Mouse (Mus musculus): Measurements from ENCODE around the gene Hivep3.

The Hivep3 gene

DNA sequence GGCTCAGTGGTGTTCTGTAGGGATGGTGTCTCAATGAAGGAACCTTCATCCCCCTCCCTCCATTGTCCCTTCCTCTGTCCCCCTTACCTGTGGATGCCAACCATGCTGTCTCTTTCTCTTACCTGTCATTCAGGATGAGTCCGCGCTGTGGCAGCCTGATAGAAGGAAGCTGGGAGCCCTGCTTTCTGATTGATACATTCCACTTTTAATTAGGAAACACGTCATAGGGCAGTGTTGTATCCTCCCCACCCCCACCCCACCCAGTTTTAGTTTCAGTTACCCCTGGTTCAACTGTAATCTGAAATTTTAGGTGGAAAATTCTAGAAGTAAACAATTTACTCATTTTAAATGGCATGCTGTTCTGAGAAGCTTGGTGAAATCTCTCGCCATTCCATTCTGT, 173.5 kb downstream of the Hivep3 start:
- DNase-seq (ENCODE audit: low read depth): no peak

DNA sequence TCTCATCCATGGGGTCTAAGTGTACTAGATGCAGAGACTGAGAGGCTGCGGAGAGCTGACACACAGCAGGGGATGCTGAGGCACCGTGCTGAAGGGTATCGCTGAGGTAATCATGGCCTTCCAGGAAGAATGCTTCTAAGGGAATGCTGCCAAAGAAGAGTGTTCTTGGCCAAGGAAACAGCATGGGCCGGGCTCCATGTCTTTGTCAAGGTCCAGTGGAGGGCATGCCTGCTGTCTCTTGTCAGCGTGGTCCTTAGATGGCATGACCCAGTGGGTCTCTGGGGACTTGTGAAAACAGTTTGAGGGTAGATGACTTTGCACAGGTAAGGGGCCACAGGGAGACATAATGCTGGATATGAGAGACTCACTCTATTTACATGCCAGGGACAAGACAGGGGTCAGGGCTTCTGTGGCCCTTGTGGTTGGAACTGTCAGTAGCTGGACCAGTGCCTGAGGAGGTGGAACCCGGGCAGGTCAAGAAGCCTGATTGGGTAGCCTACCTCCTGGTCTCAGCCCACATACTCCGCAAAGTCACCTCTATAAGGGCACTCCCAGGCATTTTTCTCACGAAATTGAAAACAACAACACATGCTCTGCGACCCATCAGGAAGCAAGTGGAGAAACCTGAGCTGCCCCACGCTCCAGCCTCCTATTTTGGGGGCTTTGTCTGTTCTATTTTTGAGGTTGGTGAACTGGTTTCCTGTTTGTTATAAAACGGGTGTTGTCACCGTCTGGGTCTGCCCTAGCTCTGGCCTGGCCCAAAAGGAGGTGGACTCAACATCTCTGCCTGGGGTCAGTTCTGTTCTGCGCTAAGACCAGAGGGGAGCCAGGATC, 177.7 kb downstream of the Hivep3 start:
- DNase-seq (ENCODE audit: low read depth): no peak

DNA sequence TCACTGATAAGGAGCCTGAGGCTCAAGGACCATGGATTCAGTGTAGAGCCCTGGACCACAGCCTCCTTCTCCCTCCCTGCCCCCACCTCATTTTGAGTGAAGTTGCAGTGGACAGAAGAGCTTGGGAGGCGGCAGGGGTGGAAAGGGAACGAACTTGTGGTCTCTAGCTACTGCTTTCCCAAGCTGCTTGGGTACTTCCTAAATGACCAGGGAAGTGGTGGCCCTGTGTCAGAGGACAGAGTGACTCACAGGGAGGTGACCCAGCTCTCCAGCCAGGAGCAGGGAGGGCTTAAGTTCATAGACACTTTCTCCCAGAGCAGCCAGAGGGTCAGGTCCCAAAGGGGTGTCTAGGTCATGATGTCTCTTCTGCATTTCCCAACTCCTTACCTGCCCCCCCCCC, 178.6 kb downstream of the Hivep3 start:
- DNase-seq (ENCODE audit: low read depth): no peak

DNA sequence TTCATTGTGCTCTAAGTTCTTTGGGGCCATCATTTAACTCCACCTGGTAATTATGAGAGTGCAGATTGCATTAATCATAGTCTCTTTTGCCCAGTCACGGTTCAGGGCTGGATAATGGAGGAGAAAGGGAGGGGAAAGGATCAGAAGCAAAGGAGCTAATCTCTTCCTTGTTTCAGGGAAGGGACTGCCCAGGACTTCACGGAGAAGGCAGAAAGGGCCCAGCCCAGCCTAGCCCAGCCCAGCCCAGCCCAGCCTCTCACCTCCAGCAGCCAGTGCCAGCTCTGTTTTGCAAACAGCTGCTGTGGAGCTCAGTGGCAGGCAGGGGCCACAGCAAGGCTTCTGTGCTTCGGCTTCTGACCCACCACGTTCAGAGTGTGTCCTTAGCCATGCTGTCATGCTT, 180.6 kb downstream of the Hivep3 start:
- DNase-seq (ENCODE audit: low read depth): no peak

DNA sequence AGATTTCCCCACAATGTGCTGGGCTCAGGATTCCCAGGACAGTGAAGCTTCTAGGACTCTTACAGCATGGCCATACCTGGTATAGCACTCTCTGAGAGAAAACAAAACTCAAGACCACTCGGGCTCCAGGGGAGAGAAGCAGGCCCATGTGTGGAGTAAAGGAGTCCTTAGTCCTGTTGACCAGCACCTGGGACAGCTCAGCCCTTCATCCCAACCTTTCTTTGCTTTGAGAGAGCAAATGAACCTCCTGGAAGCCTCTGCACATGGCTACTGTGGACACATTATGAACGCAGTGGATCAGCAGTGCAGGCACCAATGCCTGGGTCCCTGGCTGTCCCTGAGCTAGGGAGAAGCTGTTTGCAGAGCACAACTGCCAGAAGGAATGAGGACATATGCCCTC, 181.5 kb downstream of the Hivep3 start:
- DNase-seq (ENCODE audit: low read depth): no peak

DNA sequence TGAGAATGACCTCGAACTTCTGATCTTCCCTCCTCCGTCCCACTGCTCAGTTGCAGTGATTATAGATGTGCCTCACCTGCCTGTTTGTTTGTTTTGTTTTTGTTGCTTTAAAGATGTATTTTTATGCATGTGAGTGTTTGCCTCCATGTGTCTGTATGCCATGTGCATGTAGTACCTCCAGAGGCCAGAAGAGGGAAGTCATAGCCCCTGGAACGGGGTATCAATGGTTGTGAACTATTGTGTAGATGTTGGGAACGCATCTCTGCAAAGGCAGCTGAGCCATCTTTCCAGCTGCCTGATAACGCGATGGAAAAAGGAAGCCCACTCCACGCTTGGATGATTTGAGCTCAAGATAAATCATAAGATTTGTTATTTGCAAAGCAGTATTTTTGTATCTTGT, 183.9 kb downstream of the Hivep3 start:
- peak; percentile 35 for DNase-seq (ENCODE audit: low read depth)

DNA sequence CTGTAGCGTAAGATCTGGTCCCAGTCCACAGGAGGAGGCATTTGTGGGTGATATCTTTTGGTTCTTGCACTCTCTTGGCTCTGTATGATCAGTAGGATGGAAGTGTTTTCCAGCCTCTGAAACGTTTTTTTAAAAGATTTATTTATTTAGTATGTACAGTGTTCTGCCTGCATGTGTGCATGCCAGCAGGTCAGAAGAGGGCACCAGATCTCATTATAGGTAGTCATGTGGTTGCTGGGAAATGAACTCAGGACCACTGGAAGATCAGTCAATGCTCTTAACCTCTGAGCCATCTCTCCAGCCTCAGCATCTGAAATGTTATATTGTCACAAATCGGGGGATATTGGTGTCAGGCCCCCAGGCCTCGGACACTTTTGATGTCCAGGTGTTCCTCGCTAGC, 185.8 kb downstream of the Hivep3 start:
- no peak for DNase-seq (ENCODE audit: low read depth)

DNA sequence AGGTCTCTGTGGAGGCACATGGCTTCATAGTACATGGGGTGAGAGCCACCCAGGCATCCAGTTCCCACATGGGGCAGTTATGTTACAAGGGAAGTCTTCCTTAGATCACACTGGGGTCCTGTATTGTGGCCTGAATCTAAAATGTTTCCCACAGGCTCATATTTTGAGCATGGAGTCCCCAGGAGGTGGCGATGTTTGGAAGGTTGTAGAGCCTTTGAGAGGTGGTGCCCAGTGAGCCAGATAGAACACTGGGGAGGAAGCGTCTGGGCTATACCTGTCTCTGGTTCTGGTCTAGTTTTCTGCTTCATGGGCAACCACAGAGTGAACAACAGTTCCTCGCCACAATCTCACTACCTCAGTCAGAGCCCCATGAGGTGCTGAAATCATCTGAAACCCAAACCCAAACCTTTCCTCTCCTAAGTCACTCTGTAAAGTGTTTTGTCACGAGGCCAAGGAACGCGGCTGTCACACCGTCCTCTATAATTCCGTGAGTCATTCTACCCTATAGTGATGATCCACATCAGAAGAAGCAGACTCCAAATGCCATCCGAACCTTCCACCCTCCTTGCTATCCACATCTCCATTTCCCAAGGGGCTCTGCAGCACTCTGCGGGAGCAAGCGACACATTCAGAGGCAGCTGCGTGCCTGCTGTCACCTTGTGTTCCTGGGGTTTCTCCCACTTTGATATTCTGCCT, 187.6 kb downstream of the Hivep3 start:
- DNase-seq (ENCODE audit: low read depth): peak; percentile 14

DNA sequence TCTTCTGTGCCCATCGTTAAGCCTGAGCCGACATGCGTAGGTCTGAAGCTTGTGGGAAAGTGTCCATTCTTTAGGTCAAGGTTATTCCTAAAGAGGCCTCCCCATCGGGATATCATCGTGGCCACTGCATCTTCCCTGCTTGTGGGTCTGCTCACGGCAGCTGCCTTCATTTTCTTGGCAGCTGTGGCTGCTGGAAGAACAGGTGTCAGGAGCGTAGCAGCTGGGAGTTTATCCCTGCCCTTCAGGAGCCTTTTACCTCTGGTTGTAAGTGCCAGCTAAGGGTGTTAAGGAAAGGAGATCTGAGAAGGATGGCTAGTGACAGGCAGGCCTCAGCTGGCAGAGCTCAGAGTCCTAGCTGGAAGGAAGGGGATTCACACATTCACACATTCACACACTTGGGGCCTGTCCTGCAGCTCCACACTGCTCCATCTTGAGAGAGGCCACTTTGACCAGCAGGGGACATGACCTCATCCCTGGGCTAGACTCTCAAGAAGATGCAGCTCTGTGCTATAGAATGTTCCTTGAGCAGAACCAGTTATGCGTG, 188.2 kb downstream of the Hivep3 start:
- no peak for DNase-seq (ENCODE audit: low read depth)

DNA sequence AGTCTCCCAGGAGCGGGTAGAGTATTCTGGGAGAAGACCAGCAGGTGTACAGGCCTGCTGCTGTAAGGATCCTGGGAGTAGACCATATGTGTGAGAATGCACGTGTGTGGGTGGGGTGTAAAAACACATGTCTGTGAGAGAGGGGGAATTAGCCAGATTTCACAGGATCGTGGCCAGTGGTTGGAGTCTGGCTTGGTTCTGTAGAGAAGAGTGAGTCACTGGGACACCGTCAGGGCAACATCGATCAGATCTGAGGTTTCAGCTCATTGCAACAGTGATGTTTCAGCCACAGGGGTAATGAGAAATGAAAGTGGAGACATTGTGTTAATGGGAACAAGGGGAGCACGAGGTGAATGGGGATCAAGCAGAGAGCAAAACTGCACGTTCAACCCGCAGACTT, 189.4 kb downstream of the Hivep3 start:
- DNase-seq (ENCODE audit: low read depth): no peak

DNA sequence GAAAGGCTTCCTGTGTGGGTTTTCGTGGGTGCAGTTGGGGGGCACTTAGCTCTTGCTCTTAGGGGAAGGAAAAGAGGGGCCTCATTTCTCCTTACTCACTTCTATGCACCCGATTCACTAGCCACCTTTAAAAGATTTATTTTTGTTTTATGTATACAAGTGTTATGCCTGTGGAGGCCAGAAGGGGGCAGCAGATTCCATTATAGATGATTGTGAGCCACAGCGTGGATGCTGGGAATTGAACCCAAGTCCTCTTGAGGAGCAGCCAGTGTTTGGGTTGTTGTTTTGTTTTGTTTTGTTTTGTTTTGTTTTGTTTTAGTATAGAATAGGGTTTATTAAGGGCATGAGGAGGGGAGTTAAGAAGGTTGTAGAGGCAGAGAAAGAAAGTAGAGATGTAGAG, 189.8 kb downstream of the Hivep3 start:
- DNase-seq (ENCODE audit: low read depth): peak; percentile 7

DNA sequence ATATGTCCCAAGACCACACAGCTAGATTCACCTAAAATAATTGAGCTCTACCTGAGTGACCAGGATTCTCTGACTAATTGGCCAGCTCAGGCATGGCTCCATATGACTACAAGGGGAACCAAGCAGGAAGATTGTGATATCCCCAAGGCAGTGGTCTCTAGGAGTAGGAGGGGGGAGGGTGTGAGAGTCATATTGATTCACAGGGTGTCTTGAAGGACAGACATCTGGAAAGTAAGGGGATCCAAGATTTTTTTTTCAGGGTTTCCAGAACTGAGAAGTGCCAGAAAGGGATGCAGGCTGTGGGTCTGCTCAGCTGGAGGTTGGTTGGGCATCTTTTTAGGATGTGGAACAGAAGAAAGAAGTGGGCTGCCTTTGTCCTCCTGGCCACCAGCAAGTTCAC, 191.5 kb downstream of the Hivep3 start:
- no peak for DNase-seq (ENCODE audit: low read depth)

DNA sequence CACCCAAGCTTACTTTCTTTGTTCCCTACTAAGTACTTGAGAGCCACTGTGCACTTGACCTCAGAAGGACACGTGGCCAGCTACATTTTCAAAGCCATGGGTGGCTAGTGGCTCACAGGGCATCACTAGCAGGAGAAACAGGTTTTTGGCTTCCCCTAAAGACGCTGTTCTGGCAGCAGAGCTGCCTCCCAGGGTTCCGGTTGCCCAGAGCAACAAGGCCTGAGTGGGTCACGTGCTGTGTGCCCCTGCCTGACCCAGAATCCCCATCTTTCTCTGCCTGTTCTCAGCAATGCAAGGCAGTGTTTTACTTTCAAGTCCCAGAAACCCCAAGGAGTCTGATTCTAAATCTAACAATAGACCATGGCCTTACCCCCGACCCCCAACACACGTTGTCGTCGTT, 198.3 kb downstream of the Hivep3 start:
- DNase-seq (ENCODE audit: low read depth): no peak

DNA sequence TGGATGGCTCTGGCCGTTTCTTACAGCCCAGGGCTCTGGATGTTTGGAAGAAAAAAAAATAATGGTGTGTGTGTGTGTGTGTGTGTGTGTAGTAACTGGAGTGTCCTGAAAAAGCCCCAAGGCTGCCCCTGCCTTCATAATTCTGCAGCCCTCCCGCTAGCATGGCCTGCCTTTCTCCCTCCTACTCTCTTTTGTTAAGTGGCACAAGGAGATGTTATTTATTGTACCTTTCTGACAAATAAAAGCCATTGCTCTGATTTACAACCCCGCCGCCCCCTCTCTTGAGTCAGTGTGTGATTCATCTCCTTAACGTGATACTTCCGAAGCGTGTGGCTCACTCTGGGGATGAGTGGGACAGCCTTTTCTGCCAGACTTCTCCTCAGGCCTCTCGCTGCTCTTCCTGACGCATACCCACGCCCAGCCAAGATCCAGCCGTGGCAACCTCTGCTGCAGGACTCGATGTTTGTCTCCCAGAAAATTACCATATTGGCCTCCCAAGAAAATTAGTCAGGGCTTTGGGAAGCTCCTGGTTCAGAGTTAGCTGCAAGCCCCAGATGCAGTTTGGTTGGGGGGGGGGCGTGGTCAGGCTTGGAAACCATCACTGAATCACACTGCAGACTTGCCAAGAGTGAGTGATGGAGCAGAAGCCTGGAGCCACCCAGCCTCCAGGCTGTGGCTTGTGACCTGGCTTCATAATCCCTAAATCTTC, 199.1 kb downstream of the Hivep3 start:
- DNase-seq (ENCODE audit: low read depth): no peak

DNA sequence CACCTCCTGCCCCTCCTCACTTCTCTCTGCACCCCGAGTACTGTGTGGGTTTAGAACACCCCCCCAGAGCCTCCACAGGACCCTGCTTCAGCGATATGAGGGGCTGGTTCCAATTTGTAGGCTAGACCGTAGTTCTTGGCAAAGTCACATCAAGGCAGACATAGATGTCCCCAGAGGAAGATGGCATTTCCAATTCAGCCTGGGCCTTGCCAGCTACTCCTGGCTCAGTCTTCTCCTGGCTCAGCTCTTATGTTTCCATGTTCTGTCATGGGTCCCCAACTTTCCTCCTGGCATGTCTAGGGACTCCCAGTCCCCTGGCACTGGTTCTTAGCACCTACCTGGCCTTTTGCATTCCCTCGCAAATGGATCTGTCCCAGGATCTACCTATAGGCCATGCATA, 201.3 kb downstream of the Hivep3 start:
- DNase-seq (ENCODE audit: low read depth): no peak

DNA sequence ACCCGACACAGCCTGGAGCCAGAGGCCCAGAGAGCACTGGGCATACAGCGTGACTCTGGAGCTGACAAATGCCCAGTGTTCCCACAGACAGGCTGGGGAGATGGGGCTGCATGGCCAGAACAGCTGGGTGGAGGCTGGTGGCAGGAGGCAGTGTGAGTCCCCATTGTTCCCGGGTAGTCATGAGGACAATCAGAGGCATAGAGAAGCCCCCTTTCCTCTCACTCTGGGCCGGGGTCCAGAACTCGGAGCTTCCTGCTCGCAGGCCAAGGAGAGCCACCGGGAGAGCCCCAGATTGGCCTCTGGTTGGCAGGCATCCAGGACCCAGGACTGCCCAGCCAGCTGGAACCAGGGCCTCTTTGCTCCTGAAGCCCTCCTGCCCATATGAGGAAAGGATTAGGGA, 204.3 kb downstream of the Hivep3 start:
- DNase-seq (ENCODE audit: low read depth): no peak

DNA sequence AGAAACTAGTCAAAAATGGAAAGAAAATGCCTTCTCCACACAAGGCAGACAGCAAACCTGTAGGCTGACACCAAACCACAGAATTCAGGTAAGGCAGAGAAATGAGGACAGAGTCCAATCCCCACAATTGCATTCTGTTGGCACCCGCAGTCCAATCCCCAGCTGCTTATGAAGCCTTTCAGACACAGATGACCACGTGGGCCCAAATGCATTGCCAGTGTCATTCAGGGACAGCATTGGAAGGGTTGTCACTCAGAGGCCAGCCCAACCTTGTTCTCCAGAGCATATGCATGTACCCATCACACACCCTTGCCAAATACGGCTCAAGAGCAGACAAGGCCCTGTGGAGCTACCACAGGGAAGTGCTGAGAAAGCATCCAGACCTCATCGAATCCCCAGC, 204.9 kb downstream of the Hivep3 start:
- DNase-seq (ENCODE audit: low read depth): no peak

DNA sequence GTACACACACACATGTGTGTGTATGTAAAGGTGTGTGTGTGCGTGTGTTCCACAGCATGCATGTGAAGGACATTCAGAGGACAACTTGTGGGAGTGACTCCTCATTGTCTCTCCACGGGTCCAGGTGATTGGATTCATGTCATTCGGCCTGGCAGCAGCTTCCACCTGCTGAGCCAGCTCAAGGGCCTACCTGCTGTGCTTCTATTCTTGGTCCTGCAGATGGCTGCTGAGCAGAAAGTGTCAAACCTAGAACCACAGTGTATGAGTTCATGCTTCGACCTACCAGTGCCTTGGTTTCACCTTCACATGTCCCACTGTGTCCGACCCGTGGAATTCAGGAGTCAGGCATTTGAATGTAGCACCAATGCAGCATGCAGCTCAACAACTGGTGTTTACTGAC, 206.2 kb downstream of the Hivep3 start:
- DNase-seq (ENCODE audit: low read depth): no peak

DNA sequence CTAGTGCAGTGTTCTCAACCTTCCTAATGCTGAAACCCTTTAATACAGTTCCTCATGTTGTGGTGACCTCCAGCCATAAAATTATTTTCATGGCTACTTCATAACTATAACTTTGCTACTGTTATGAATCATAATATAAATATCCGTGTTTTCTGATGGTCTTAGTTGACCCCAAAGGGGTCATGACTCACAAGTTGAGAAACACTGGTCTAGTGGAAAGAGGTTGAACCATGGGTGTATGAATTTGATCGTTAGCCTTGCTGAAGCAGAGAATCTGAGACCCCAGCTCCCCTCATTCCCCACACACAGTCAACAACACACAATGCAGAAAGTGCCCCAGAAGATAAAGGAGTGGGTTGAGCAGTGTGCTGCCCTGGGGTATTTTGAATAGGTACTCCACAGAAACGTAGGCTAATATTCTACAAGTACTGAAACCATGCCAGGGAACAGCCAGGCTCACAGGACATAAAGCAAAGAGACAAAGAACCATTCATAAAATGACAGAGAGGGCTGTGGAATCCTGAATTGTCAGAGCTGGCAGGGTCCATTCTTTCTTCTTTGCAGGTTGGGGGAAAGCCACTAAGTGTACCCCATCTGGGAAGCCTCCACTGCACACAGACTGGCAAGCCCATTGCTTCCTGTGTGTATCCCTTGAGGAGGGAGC, 212.8 kb downstream of the Hivep3 start:
- no peak for DNase-seq (ENCODE audit: low read depth)

DNA sequence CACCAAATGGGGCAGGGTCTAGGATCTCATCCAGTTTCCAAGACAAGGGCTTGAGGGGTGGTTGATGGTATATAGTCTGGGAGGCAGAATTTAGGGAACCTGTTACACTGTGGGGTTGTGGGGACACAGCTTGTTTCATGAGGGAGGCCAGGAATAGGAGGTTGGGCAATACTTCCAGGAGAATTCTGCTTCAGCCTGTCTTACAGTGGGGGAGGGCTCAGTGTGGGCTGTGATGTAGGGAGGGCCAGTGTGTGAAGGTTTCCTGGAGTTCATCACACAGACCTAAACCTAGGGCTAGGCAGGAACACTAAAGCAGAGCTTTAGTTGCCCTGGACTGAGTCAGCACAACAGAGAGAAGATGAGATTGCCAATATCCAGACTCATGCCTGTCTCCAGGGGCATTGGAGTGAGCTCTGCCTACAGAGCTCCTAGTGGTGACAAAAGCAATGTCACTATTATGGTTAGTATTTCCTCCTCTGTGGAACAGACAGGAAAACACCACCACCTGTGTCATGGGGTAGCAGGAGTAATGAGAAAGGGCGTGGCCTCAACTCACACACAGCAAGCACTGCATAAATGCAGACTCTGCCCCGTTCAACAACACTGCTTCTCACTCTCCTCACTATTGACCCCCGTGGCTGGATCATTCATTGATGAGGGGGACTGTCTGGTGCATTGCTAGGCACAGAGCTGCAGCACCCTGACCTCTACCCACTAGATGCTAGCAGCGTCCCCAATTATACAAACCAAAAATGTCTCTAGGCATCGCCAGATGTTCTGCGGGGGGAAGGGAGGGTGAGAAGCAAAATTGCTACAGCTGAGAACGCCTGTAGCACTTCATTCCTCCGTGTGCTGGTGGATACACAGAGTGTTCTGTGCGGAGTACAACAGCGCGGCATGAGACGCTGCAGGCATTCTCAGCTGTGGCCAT, 213.9 kb downstream of the Hivep3 start:
- peak; percentile 45 for DNase-seq (ENCODE audit: low read depth)

DNA sequence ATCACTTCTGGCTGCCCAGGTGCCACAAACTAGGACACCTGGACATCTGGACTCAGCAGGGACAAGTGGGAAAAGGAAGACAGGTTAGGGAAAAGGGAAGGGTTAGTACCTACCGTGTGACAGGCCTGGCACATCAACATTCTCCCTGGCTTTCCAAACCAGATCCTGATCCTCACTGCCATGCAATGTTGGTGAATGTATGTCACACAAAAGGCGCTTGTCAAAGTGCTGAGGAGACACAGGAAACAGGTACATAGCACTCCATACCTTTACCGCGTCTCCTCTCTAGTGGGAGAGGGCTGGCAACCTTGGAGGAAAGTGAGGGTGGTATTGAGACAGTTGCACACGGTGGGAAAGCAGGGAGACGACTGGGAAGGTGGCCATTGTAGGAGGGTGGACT, 214.8 kb downstream of the Hivep3 start:
- no peak for DNase-seq (ENCODE audit: low read depth)
